Mouse (Mus musculus) neural tube, embryonic 11.5 days (tissue): ENCODE results near the gene Rdh16f1. TPM values are rescaled to one million over a fixed set of nuclear protein-coding genes. Genes with fewer than 3 reads are reported as not detected.
A peak's percentile ranks its signal among the peaks of the same experiment; 100 is the strongest.

Experiments used
- ATAC-seq: fragments of 200-750 bp; cut with Nextera tagmentation; 2 replicates; pipeline ENCODE4 v1.8.0; 2017; ENCODE audit warnings: moderate number of reproducible peaks, mild to moderate bottlenecking, moderate TSS enrichment, moderate library complexity; ENCODE audit not compliant: insufficient read depth, low FRiP score, low TSS enrichment
- DNase-seq: peaks from one replicate; pipeline ENCODE4 v3.0.0-alpha.2; 2015; ENCODE audit warnings: low spot score
- H3K27ac ChIP-seq: fragments of 300-500 bp; sonication (generic); 2 replicates; pipeline ENCODE4 v1.5.1; 2014; ENCODE audit warnings: low read depth, mild to moderate bottlenecking, low read length
- H3K27me3 ChIP-seq: fragments of 300-500 bp; sonication (generic); 2 replicates; pipeline ENCODE4 v1.6.1; 2014; ENCODE audit warnings: mild to moderate bottlenecking, low read length, mixed read lengths; ENCODE audit not compliant: control insufficient read depth, insufficient read depth
- H3K36me3 ChIP-seq: fragments of 300-500 bp; sonication (generic); 2 replicates; pipeline ENCODE4 v1.6.1; 2014; ENCODE audit warnings: mild to moderate bottlenecking, low read length, moderate library complexity, mixed read lengths; ENCODE audit not compliant: control insufficient read depth, insufficient read depth
- H3K4me1 ChIP-seq: fragments of 300-500 bp; sonication (generic); 2 replicates; pipeline ENCODE4 v1.6.1; 2014; ENCODE audit warnings: low read length, mixed read lengths; ENCODE audit not compliant: control insufficient read depth, insufficient read depth
- H3K4me2 ChIP-seq: fragments of 300-500 bp; sonication (generic); 2 replicates; pipeline ENCODE4 v1.6.1; 2014; ENCODE audit warnings: low read depth, mild to moderate bottlenecking, moderate library complexity
- H3K4me3 ChIP-seq: fragments of 300-500 bp; sonication (generic); 2 replicates; pipeline ENCODE4 v1.5.1; 2014; ENCODE audit warnings: low read depth, low read length
- H3K9ac ChIP-seq: fragments of 300-500 bp; sonication (generic); 2 replicates; pipeline ENCODE4 v1.6.1; 2014; ENCODE audit warnings: mild to moderate bottlenecking, low read length
- H3K9me3 ChIP-seq: fragments of 300-500 bp; sonication (generic); 2 replicates; pipeline ENCODE4 v1.6.1; 2016; ENCODE audit warnings: low read length; ENCODE audit not compliant: control insufficient read depth
- WGBS: fragments of 180-500 bp; shearing (Covaris S2); extraction: QIAGEN DNeasy Blood & Tissue Kit; methylation state at CpG from one replicate; pipeline ENCODE4 v1.1.7; 2014; 5-methylcytosine and 5-hydroxymethylcytosine counted together
- polyA plus RNA-seq: library from polyadenylated mRNA; unstranded; fragments of >200 nt; fragmentation: Nextera tagmentation; extraction: Ambion mirVana; gene quantifications from 2 replicates; pipeline ENCODE4 v1.2.1, GENCODE M21; 2014

Gene Rdh16f1
- 0.13 TPM in 1 of 2 replicates, not detected in the other for polyA plus RNA-seq

DNA sequence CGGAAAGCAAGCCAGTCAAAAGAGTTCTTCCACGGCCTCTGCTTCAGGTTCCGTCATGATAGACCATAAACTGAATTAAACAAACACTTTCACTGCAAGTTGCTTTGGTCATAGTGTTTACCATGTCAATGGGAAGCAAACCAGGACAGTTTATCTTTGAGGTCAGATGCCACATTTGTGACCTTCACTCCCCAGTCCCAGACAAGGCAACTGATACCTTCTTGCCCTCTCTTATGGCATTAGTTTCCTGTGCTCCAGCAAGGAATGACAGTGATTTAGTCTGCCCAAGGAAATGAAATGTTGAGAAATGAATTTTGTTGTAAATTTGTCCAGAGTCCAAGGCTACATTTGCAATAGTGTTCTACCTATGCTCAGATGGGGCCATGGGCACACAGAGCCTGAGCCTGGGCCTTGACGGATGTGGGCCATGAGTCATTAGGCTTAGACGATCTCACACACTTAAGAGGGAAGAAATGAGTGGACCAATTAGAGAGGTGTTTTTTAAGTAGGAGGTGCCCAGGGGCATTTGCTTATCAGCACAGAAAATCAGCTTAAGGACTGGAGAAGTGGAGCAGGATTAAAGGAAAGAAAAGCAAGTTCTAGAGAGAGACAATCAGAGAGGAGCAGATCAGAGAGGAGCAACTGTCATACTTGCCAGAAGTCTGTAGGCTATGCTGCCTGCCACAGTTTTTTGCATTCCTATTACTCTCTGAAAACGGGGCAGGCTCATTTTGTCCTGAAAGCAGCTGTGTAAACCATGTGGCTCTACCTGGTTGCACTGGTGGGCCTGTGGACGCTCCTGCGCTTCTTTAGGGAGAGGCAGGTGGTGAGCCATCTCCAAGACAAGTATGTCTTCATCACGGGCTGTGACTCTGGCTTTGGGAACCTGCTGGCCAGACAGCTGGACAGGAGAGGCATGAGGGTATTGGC lies at the start of gene Rdh16f1, which contains the start of gene Rdh1:
TSS of gene Rdh16f1 (plus strand) at position 607 of the 930 bp plus-strand sequence.
TSS of gene Rdh1 (plus strand) at position 541 of the 930 bp plus-strand sequence.
- H3K9ac ChIP-seq: no peak within 1 kb of the TSS
- no peaks in the 10 kb centered on the region for H3K9me3 ChIP-seq
- H3K27ac ChIP-seq: no peak within 1 kb of the TSS
- no peaks in the 10 kb centered on the region for H3K36me3 ChIP-seq
- DNase-seq: no peak
- no peak within 1 kb of the TSS for H3K4me3 ChIP-seq
- H3K27me3 ChIP-seq: no peaks in the 10 kb centered on the region
- ATAC-seq: no peak
- H3K4me1 ChIP-seq: no peaks in the 10 kb centered on the region
- H3K4me2 ChIP-seq: no peak within 1 kb of the TSS
- WGBS: 81% methylated on average over 9 of the region's 9 CpGs

DNA sequence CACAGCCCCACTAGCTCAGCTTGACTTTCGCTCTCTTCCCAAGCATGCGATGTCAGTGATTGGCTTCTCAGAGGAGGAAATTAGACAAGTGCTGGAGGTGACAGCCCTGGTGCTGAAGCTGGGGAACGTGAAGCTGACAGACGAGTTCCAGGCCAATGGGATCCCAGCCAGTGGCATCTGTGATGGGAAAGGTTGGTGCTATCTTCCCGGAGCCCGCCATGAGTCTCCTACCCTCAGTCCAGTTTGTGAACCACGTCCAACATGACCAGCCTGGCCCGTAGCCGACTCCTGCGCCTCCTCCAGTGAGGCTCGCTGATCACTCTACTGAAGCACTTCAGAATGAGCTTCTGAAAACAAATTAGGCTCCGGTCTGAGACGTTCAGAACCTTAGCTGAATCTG lies 49.3 kb upstream of the Rdh16f1 start:
- Histone ChIP-seq H3K4me2 (no peak overlapping the region), H3K36me3 (no peaks in the 10 kb centered on the region), H3K27me3 (no peaks in the 10 kb centered on the region), H3K4me1 (no peaks in the 10 kb centered on the region), H3K4me3 (no peak overlapping the region), H3K9me3 (no peaks in the 10 kb centered on the region), H3K9ac (no peak overlapping the region), H3K27ac (no peak overlapping the region)
- ATAC-seq (no peak), DNase-seq (no peak)
- WGBS: 79% methylated on average over 13 of the region's 13 CpGs

DNA sequence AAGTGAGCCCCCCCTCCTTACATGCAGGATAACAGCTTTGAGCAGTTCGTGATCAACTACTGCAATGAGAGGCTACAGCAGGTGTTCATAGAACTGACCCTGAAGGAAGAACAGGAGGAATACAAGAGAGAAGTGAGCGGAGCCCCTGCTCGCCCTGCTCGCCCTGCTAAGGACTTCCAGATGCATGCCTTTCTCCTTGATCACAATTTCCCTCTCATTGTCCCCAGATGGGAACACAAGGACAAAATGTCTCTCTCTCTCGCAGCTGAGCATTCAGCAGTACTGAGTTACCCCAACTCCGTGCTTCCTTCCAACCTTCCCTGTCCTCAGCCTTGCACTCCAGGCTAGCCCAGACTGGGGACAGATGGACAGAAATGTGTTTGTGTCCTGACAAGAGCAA lies 46.9 kb upstream of the Rdh16f1 start:
- WGBS: 74% methylated on average over 6 of the region's 6 CpGs

GRCm38 (mm10) chr10:127721671-127722418 lies 37.7 kb upstream of the Rdh16f1 start:
- no peak overlapping the region for H3K27ac ChIP-seq
- no peak for ATAC-seq
- H3K9ac ChIP-seq: peak overlapping the region; percentile 20; the same call in 1 of the 2 replicates
- no peaks in the 10 kb centered on the region for H3K9me3 ChIP-seq
- DNase-seq: peak; percentile 26
- peak overlapping the region; percentile 24 for H3K4me2 ChIP-seq
- H3K4me3 ChIP-seq: no peak overlapping the region
- peaks cover 6% of the 10 kb centered on the region for H3K4me1 ChIP-seq
- 0 out of 2 replicates have a peak, but pooled peaks cover 4% of the 10 kb centered on the region for H3K27me3 ChIP-seq
- H3K36me3 ChIP-seq: no peaks in the 10 kb centered on the region
- 9% methylated on average over 20 of the region's 20 CpGs for WGBS

More for the DNA sequence above, 46.9 kb upstream of the Rdh16f1 start:
- Histone ChIP-seq H3K27ac (no peak overlapping the region), H3K9me3 (no peaks in the 10 kb centered on the region), H3K27me3 (no peaks in the 10 kb centered on the region), H3K9ac (no peak overlapping the region), H3K36me3 (no peaks in the 10 kb centered on the region), H3K4me3 (no peak overlapping the region), H3K4me2 (no peak overlapping the region), H3K4me1 (no peaks in the 10 kb centered on the region)
- DNase-seq (no peak), ATAC-seq (no peak)

DNA sequence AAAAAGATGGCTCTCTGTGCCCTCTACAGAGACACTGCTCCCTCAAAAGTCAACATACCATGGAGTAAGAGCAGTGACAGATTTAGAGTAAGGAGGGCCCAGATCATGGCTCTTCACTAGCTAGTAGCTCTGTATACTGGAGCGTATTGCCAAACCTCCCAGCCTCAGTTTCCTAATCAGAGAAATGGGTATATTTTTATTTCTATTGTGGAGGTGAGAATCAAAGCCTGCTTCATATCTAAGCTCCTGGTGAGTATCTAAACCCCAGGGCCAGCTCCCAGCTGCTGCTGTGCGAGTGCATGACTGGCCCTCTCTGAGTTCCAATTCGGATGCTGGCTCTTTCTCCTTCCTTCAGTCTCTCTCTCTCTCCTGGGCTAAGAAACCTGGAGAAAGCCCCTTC lies 35.4 kb upstream of the Rdh16f1 start, which contains the start of gene Tac2:
TSS of gene Tac2 (plus strand) at position 301 of the 400 bp plus-strand sequence.
- Histone ChIP-seq H3K4me1 (peaks cover 6% of the 10 kb centered on the region), H3K9me3 (no peaks in the 10 kb centered on the region), H3K4me3 (no peak within 1 kb of the TSS), H3K4me2 (no peak within 1 kb of the TSS), H3K36me3 (no peaks in the 10 kb centered on the region), H3K27me3 (0 out of 2 replicates have a peak, but pooled peaks cover 4% of the 10 kb centered on the region), H3K9ac (no peak within 1 kb of the TSS), H3K27ac (no peak within 1 kb of the TSS)
- no peak for DNase-seq
- WGBS: 86% methylated on average over 3 of the region's 3 CpGs
- no peak for ATAC-seq

- Histone ChIP-seq H3K27ac (no peak overlapping the region), H3K27me3 (0 out of 2 replicates have a peak, but pooled peaks cover 4% of the 10 kb centered on the region), H3K4me1 (peaks cover 6% of the 10 kb centered on the region), H3K9ac (no peak overlapping the region), H3K4me2 (no peak overlapping the region), H3K36me3 (no peaks in the 10 kb centered on the region), H3K4me3 (no peak overlapping the region), H3K9me3 (no peaks in the 10 kb centered on the region)
- no peak for ATAC-seq
- 89% methylated on average over 4 of the region's 4 CpGs for WGBS
- DNase-seq: no peak
These were observed 34.5 kb upstream of the Rdh16f1 start for GRCm38 (mm10) chr10:127725136-127725535.

DNA sequence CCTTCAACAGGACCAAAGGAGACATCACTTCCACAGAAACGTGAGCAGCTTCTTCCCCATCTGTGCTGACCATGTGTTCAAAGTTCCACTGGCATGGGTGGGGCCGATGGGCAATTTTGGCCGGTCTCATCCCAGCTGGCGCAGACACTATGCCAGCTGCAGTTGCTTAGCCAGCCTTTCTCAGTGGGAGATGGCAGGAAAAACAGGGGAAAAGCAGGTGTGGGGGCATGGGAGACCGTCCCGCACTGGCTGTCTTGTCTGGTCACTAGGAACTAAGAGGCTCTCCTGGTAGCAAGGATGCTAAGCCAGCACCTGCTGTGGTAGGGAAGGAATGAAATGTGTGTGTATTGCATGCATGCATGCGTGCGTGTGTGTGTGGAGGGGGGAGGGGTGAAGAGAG lies 31.1 kb upstream of the Rdh16f1 start:
- H3K4me1 ChIP-seq: no peaks in the 10 kb centered on the region
- WGBS: 75% methylated on average over 8 of the region's 8 CpGs
- no peak overlapping the region for H3K4me3 ChIP-seq
- no peak for DNase-seq
- ATAC-seq: no peak
- no peak overlapping the region for H3K4me2 ChIP-seq
- H3K36me3 ChIP-seq: no peaks in the 10 kb centered on the region
- no peak overlapping the region for H3K9ac ChIP-seq
- H3K9me3 ChIP-seq: no peaks in the 10 kb centered on the region
- no peak overlapping the region for H3K27ac ChIP-seq
- H3K27me3 ChIP-seq: no peaks in the 10 kb centered on the region

DNA sequence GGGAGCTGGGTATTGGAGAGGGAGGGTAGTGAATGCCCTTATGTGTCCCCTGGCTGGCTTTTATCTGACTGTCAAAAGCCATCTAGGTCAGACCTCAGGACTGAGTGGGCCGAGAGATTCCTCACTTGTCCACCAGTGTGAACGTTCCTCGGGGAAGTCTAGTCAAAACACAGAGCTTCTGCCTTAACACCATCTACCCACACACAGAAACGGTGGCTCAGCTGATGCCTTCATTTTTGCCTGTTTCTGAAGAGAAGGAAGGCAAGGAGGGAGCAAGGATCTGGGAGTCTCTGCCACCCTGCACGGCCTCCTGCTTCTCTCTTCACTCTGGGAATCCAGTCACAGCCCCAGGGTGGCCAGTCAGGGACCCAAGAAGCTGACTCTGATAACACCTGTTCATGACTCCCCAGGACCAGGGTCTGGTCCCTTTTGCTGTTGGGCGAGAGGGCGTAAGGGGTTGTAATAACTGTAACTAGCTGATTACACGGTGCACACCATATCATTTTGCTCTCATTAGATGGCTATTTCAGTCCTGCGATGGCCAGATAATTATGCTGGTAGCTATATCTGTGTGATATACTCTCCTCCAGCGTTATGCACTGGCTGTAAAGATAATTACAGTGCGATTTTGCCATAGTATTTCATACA lies 29.2 kb upstream of the Rdh16f1 start:
- no peak for ATAC-seq
- Histone ChIP-seq H3K27ac (no peak overlapping the region), H3K4me3 (no peak overlapping the region), H3K27me3 (no peaks in the 10 kb centered on the region), H3K4me1 (no peaks in the 10 kb centered on the region), H3K9me3 (no peaks in the 10 kb centered on the region), H3K4me2 (no peak overlapping the region), H3K9ac (no peak overlapping the region), H3K36me3 (no peaks in the 10 kb centered on the region)
- 65% methylated on average over 11 of the region's 11 CpGs for WGBS
- no peak for DNase-seq
